In the genomic region with DNA sequence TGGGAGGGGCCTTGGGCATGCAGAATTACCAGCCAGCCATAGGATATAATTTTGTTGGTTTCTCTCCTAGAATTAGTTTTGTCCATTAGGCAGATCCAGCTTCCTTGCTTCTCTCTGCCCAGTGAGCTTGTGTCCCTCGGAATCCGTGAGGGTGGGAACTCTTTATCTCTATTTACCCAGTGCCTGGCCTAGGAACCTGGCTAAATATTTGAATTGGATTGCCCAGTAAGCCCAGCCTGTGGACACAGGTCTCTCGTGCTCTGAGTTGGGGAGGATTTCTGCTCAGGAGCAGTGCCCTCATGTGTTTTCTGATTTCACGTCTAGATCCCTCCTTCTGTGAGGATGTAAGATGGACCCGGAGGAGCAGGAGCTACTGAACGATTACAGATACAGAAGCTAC, we compare ENCODE assay signal across 17 mouse cellular contexts. TPM values are rescaled to one million over a fixed set of nuclear protein-coding genes. Genes with fewer than 3 reads are reported as not detected.
A peak's percentile ranks its signal among the peaks of the same experiment; 100 is the strongest.
DNase-seq lines count a peak whose midpoint lies in the region; ATAC-seq and TF ChIP-seq lines count a peak whose summit lies in the region.
"Had no signal": no experiment of that assay in that cellular context is flagged by ENCODE, and none has a peak within 500 bp of the region (broad histone marks: within the 10 kb centered on the region; RNA-seq: fewer than 3 reads in every experiment).

No protein-coding gene starts in this region.

- H3K36me3 ChIP-seq in liver, embryonic 11.5 days (ENCODE audit: control insufficient read depth, insufficient read depth, low read length) = no peaks in the 10 kb centered on the region
- peaks cover 4% of the 10 kb centered on the region for H3K36me3 ChIP-seq in liver, postnatal 0 days (replicated peaks; ENCODE audit: insufficient read depth, low read length)
- H3K36me3 ChIP-seq in stomach, embryonic 15.5 days = no peaks in the 10 kb centered on the region
- H3K36me3 ChIP-seq in intestine, postnatal 0 days (ENCODE audit: control insufficient read depth, insufficient read depth) = peaks cover 15% of the 10 kb centered on the region; the same call in 1 of the 2 replicates
- H3K36me3 ChIP-seq: embryonic facial prominence, embryonic 12.5 days; hindbrain, embryonic 12.5 days; kidney, embryonic 15.5 days; neural tube, embryonic 12.5 days had no signal

- peak overlapping the region; percentile 36; the same call in 1 of the 2 replicates for H3K4me2 ChIP-seq in liver, embryonic 11.5 days
- peak overlapping the region; percentile 15; the same call in 1 of the 2 replicates for H3K4me2 ChIP-seq in liver, postnatal 0 days (ENCODE audit: low read depth, low read length)
- H3K4me2 ChIP-seq in stomach, embryonic 15.5 days = peak overlapping the region; percentile 21
- no peak overlapping the region for H3K4me2 ChIP-seq in intestine, postnatal 0 days (replicated peaks; ENCODE audit: low read depth)
- H3K4me2 ChIP-seq: embryonic facial prominence, embryonic 12.5 days; hindbrain, embryonic 12.5 days; kidney, embryonic 15.5 days; limb, embryonic 15.5 days; neural tube, embryonic 12.5 days had no signal

- ATAC-seq in liver, embryonic 11.5 days (replicated peaks; ENCODE audit: low FRiP score) = no peak
- ATAC-seq in liver, postnatal 0 days = no peak
- ATAC-seq in stomach, embryonic 15.5 days (ENCODE audit: insufficient read depth, low FRiP score, low read depth) = no peak
- no peak for ATAC-seq in intestine, postnatal 0 days
- ATAC-seq: inflammation-experienced regulatory T-cells, adult 6 months had no signal

- H3K27me3 ChIP-seq in liver, embryonic 11.5 days (replicated peaks; ENCODE audit: control insufficient read depth, insufficient read depth, low read length) = no peaks in the 10 kb centered on the region
- H3K27me3 ChIP-seq in liver, postnatal 0 days (ENCODE audit: insufficient read depth, low read length) = no peaks in the 10 kb centered on the region
- H3K27me3 ChIP-seq in stomach, embryonic 15.5 days (replicated peaks) = no peaks in the 10 kb centered on the region
- H3K27me3 ChIP-seq in intestine, postnatal 0 days (replicated peaks; ENCODE audit: control insufficient read depth, insufficient read depth, low read length) = no peaks in the 10 kb centered on the region

- no peak for TF ChIP-seq CTCF in gastrocnemius, adult 2 months (IDR thresholded peaks at IDR 0.05)
- TF ChIP-seq CTCF in liver, postnatal 0 days (IDR thresholded peaks at IDR 0.05; ENCODE audit: low read depth) = no peak
- TF ChIP-seq CTCF in intestine, postnatal 0 days (IDR thresholded peaks at IDR 0.05; ENCODE audit: low read depth) = no peak

- no peak for DNase-seq in gastrocnemius, adult 2 months
- no peak for DNase-seq in gastrocnemius, postnatal 4 days (ENCODE audit: low spot score in 2 of 2)
- DNase-seq in liver, embryonic 11.5 days (ENCODE audit: low spot score) = no peak
- no peak for DNase-seq in liver, postnatal 0 days
- no peak for DNase-seq in adrenal gland, postnatal 25 days
- DNase-seq: adrenal gland, postnatal 36 days; gastrocnemius, postnatal 14 days; heart, postnatal 10 days; layer of hippocampus, postnatal 36 days had no signal

- WGBS in liver, embryonic 11.5 days = 65% methylated on average over 6 of the region's 6 CpGs
- WGBS in liver, postnatal 0 days (ENCODE audit: insufficient replicate concordance) = 68% methylated on average over 6 of the region's 6 CpGs
- WGBS in stomach, embryonic 15.5 days = 72% methylated on average over 6 of the region's 6 CpGs
- WGBS in intestine, postnatal 0 days = 62% methylated on average over 6 of the region's 6 CpGs

- intact Hi-C loops in gastrocnemius, adult 2 months (cut with DNase I) = no loop called here

- no peak for TF ChIP-seq EP300 in liver, postnatal 0 days (IDR thresholded peaks at IDR 0.05; ENCODE audit: low read depth)

- no peak overlapping the region for H3K9ac ChIP-seq in liver, embryonic 11.5 days (ENCODE audit: low read depth, low read length)
- H3K9ac ChIP-seq in liver, postnatal 0 days (replicated peaks) = no peak overlapping the region
- no peak overlapping the region for H3K9ac ChIP-seq in stomach, embryonic 15.5 days
- no peak overlapping the region for H3K9ac ChIP-seq in intestine, postnatal 0 days (ENCODE audit: low read depth, low read length)
- H3K9ac ChIP-seq: embryonic facial prominence, embryonic 12.5 days; hindbrain, embryonic 12.5 days; kidney, embryonic 15.5 days; limb, embryonic 15.5 days; neural tube, embryonic 12.5 days had no signal

- H3K4me1 ChIP-seq in liver, embryonic 11.5 days (replicated peaks; ENCODE audit: control insufficient read depth, insufficient read depth, low read length) = peaks cover 20% of the 10 kb centered on the region
- H3K4me1 ChIP-seq in liver, postnatal 0 days (ENCODE audit: insufficient read depth) = peaks cover 35% of the 10 kb centered on the region
- peaks cover 15% of the 10 kb centered on the region; the same call in 1 of the 2 replicates for H3K4me1 ChIP-seq in stomach, embryonic 15.5 days
- H3K4me1 ChIP-seq in intestine, postnatal 0 days (replicated peaks; ENCODE audit: control insufficient read depth, insufficient read depth, low read length) = no peaks in the 10 kb centered on the region; the same call in 1 of the 2 replicates
- H3K4me1 ChIP-seq: embryonic facial prominence, embryonic 12.5 days had no signal

- no peak overlapping the region for H3K4me3 ChIP-seq in gastrocnemius, adult 2 months
- 0 out of 2 replicates have a peak overlapping the region, but pooled peaks have one; percentile 12 for H3K4me3 ChIP-seq in liver, embryonic 11.5 days (ENCODE audit: low read depth, low read length)
- no peak overlapping the region for H3K4me3 ChIP-seq in liver, postnatal 0 days (ENCODE audit: low read depth, low read length)
- H3K4me3 ChIP-seq in stomach, embryonic 15.5 days (replicated peaks) = no peak overlapping the region
- no peak overlapping the region for H3K4me3 ChIP-seq in intestine, postnatal 0 days (ENCODE audit: low read depth, low read length)
- H3K4me3 ChIP-seq: embryonic facial prominence, embryonic 12.5 days; hindbrain, embryonic 12.5 days; kidney, embryonic 15.5 days; limb, embryonic 15.5 days; neural tube, embryonic 12.5 days had no signal

- H3K9me3 ChIP-seq in liver, embryonic 11.5 days (ENCODE audit: control insufficient read depth, low read length) = no peaks in the 10 kb centered on the region
- H3K9me3 ChIP-seq in liver, postnatal 0 days (ENCODE audit: low read length) = no peaks in the 10 kb centered on the region
- H3K9me3 ChIP-seq in stomach, embryonic 15.5 days = no peaks in the 10 kb centered on the region
- H3K9me3 ChIP-seq in intestine, postnatal 0 days (ENCODE audit: control insufficient read depth) = no peaks in the 10 kb centered on the region
- H3K9me3 ChIP-seq: embryonic facial prominence, embryonic 12.5 days; hindbrain, embryonic 12.5 days; kidney, embryonic 15.5 days; limb, embryonic 15.5 days; neural tube, embryonic 12.5 days had no signal

- H3K27ac ChIP-seq in gastrocnemius, adult 2 months = peak overlapping the region; percentile 89; the same call in 1 of the 2 replicates
- H3K27ac ChIP-seq in liver, embryonic 11.5 days (ENCODE audit: low read depth, low read length) = no peak overlapping the region
- 0 out of 2 replicates have a peak overlapping the region, but pooled peaks have one; percentile 29 for H3K27ac ChIP-seq in liver, postnatal 0 days (ENCODE audit: low read depth)
- peak overlapping the region; percentile 2; the same call in 1 of the 2 replicates for H3K27ac ChIP-seq in stomach, embryonic 15.5 days
- no peak overlapping the region for H3K27ac ChIP-seq in intestine, postnatal 0 days (ENCODE audit: low read depth, low read length)
- H3K27ac ChIP-seq: embryonic facial prominence, embryonic 12.5 days; hindbrain, embryonic 12.5 days; kidney, embryonic 15.5 days; limb, embryonic 15.5 days; neural tube, embryonic 12.5 days had no signal

RNA-seq across cellular contexts. Expression of gene Dop1b, which starts 4.1 kb away (rescaled TPM):
- 10 to 100 TPM; 28.6 to 48.7 TPM for total RNA-seq in gastrocnemius, adult 2 months (2021)
- total RNA-seq in gastrocnemius, postnatal 4 days (2021) = 10 to 100 TPM; 32.0 to 35.0 TPM
- 18.1 and 19.1 TPM in 2 replicates for polyA plus RNA-seq in liver, embryonic 11.5 days (2014; fragmentation: Nextera tagmentation; extraction: Ambion mirVana)
- polyA plus RNA-seq in liver, postnatal 0 days (2015; fragmentation: Nextera tagmentation; extraction: Ambion mirVana) = 6.2 and 6.4 TPM in 2 replicates
- polyA plus RNA-seq in stomach, embryonic 15.5 days (2015; fragmentation: Nextera tagmentation; extraction: Ambion mirVana) = 17.8 and 20.5 TPM in 2 replicates
- 17.2 and 21.2 TPM in 2 replicates for polyA plus RNA-seq in intestine, postnatal 0 days (2015; fragmentation: Nextera tagmentation; extraction: Ambion mirVana)
- 19.9 and 21.3 TPM in 2 replicates for total RNA-seq in adrenal gland, postnatal 25 days (2021)

RNA-seq across cellular contexts. Expression of gene Cbr3, which starts 32.8 kb away (rescaled TPM):
- 1 to 10 TPM; 1.8 to 2.3 TPM for total RNA-seq in gastrocnemius, adult 2 months (2021)
- total RNA-seq in gastrocnemius, postnatal 4 days (2021) = 1 to 10 TPM; 6.8 to 7.9 TPM
- polyA plus RNA-seq in liver, embryonic 11.5 days (2014; fragmentation: Nextera tagmentation; extraction: Ambion mirVana) = 0.16 and 0.33 TPM in 2 replicates
- polyA plus RNA-seq in liver, postnatal 0 days (2015; fragmentation: Nextera tagmentation; extraction: Ambion mirVana) = 0.75 and 0.81 TPM in 2 replicates
- polyA plus RNA-seq in stomach, embryonic 15.5 days (2015; fragmentation: Nextera tagmentation; extraction: Ambion mirVana) = 13.8 and 18.6 TPM in 2 replicates
- 5.9 and 7.6 TPM in 2 replicates for polyA plus RNA-seq in intestine, postnatal 0 days (2015; fragmentation: Nextera tagmentation; extraction: Ambion mirVana)
- total RNA-seq in adrenal gland, postnatal 25 days (2021) = 6.2 and 7.4 TPM in 2 replicates
- polyA plus RNA-seq: inflammation-experienced regulatory T-cells, adult 6 months had no signal

Comparison
In these comparisons a context has a peak if more than half of its experiments do, and no peak if none do; other contexts are left out.
1. H3K27ac ChIP-seq: peak in gastrocnemius, adult 2 months (single experiment), liver, postnatal 0 days (single experiment) and stomach, embryonic 15.5 days (single experiment); none in liver, embryonic 11.5 days (single experiment) and intestine, postnatal 0 days (single experiment).